Mouse (Mus musculus): ENCODE results near the gene Krtap29-1. TPM values are rescaled to one million over a fixed set of nuclear protein-coding genes. Genes with fewer than 3 reads are reported as not detected.

Krtap29-1 gene
- total and polyA plus RNA-seq, 3 experiments: not detected

DNA sequence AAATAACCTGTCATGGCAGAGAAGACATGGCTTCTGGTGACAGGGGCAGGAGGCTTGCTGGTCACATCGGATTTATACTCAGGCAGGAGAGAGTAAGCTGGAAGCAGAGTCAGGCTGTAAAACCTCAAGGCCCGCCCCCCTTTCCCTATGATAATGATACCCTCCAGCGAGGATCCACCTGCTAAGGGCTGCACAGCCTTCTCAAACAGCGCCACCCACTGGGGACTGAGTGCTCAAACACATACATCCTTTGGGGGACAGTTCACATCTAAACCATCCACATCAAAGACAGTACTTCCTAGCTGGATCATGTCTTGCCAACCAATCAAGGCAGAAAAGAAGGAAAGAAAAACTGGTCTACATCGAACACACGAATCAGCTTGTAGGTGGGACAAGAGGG is 14.6 kb downstream of the Krtap29-1 start:
- Histone ChIP-seq H3K79me2 (ENCODE audit: control insufficient read depth, insufficient read depth, low read length, poor library complexity) (no peaks in the 10 kb centered on the region), H3K9me3 (replicated peaks; ENCODE audit: insufficient read depth, low read length) (no peaks in the 10 kb centered on the region; the same call in 1 of the 2 replicates), H3K27me3 (ENCODE audit: control insufficient read depth in 1 of 2, insufficient read depth in 2 of 2, low read length in 2 of 2) (no peaks in the 10 kb centered on the region), H3K4me3 (ENCODE audit: control insufficient read depth in 1 of 2, insufficient read depth in 1 of 2, low read depth in 2 of 2, low read length in 2 of 2) (no peak overlapping the region), H3K9ac (ENCODE audit: control insufficient read depth, low read depth, low read length, poor library complexity, severe bottlenecking) (no peak overlapping the region), H3K4me1 (ENCODE audit: control insufficient read depth in 1 of 2, insufficient read depth in 2 of 2, low read length in 2 of 2) (no peaks in the 10 kb centered on the region), H3K36me3 (ENCODE audit: control insufficient read depth in 1 of 2, insufficient read depth in 2 of 2, low read length in 2 of 2) (no peaks in the 10 kb centered on the region), H3K27ac (ENCODE audit: control insufficient read depth, low read depth, low read length) (no peak overlapping the region)
- DNase-seq (ENCODE audit: low read depth, low spot score): no peak
- TF ChIP-seq GABPA (IDR thresholded peaks at IDR 0.05; ENCODE audit: low read depth, low read length) (no peak), CTCF (IDR thresholded peaks at IDR 0.05 in 2 of 3, conservative IDR thresholded peaks at IDR 0.05 in 1 of 3; ENCODE audit: control insufficient read depth in 1 of 3, insufficient read depth in 1 of 3, low read depth in 2 of 3, low read length in 3 of 3, poor library complexity in 1 of 3, severe bottlenecking in 1 of 3) (0 out of 6 replicates have a peak, but pooled peaks of 1 of the 3 experiments have one; percentile 10), RCOR1 (IDR thresholded peaks at IDR 0.05; ENCODE audit: low read depth, low read length) (no peak)

DNA sequence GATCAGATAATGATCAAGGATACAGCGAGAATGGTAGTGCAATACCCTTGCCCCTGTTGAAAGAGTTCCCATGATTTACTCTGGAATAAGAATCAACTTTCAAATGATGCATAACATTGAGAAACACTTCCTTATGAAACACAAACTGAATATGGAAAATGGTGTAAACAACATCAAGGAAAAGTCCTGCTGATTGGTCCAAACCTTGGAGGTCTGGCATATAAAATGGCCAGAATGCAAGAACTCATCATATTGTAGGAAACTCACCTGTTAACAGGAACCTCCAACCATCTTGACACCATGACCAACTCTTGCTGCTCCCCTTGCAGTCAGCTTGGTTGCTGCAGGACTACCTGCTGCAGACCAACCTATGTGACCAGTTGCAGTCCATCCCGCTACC is 30.7 kb downstream of the Krtap29-1 start, which contains the start of gene Krtap9-5:
Krtap9-5 (plus strand) TSS at position 301 of the 400 bp plus-strand sequence.
- no peaks in the 10 kb centered on the region for H3K9me3 ChIP-seq (replicated peaks; ENCODE audit: insufficient read depth, low read length)
- no peak within 1 kb of the TSS for H3K4me3 ChIP-seq (ENCODE audit: control insufficient read depth in 1 of 2, insufficient read depth in 1 of 2, low read depth in 2 of 2, low read length in 2 of 2)
- no peaks in the 10 kb centered on the region for H3K4me1 ChIP-seq (ENCODE audit: control insufficient read depth in 1 of 2, insufficient read depth in 2 of 2, low read length in 2 of 2)
- no peak within 1 kb of the TSS for H3K9ac ChIP-seq (ENCODE audit: control insufficient read depth, low read depth, low read length, poor library complexity, severe bottlenecking)
- no peaks in the 10 kb centered on the region for H3K79me2 ChIP-seq (ENCODE audit: control insufficient read depth, insufficient read depth, low read length, poor library complexity)
- no peaks in the 10 kb centered on the region for H3K27me3 ChIP-seq (ENCODE audit: control insufficient read depth in 1 of 2, insufficient read depth in 2 of 2, low read length in 2 of 2)
- no peak within 1 kb of the TSS for H3K27ac ChIP-seq (ENCODE audit: control insufficient read depth, low read depth, low read length)
- no peak for DNase-seq (ENCODE audit: low read depth, low spot score)
- TF ChIP-seq NRF1 (IDR thresholded peaks at IDR 0.05; ENCODE audit: insufficient read depth, low read depth, low read length, poor library complexity, severe bottlenecking) (no peak), KAT2A (conservative IDR thresholded peaks at IDR 0.05; ENCODE audit: low read depth, low read length) (no peak), HCFC1 (IDR thresholded peaks at IDR 0.05; ENCODE audit: low read depth, low read length) (no peak), JUND (IDR thresholded peaks at IDR 0.05; ENCODE audit: low read depth, low read length) (no peak), POLR2AphosphoS5 (IDR thresholded peaks at IDR 0.05; ENCODE audit: borderline replicate concordance, low read depth, low read length) (no peak), USF1 (IDR thresholded peaks at IDR 0.05; ENCODE audit: low read depth, low read length) (no peak), TCF12 (IDR thresholded peaks at IDR 0.05; ENCODE audit: low read depth, low read length) (no peak), NELFE (IDR thresholded peaks at IDR 0.05; ENCODE audit: low read depth, low read length) (no peak), ELF1 (IDR thresholded peaks at IDR 0.05; ENCODE audit: low read depth, low read length) (no peak), ZMIZ1 (IDR thresholded peaks at IDR 0.05; ENCODE audit: low read depth, low read length) (no peak), UBTF (IDR thresholded peaks at IDR 0.05; ENCODE audit: borderline replicate concordance, insufficient read depth, low read depth, low read length) (no peak), USF2 (IDR thresholded peaks at IDR 0.05; ENCODE audit: borderline replicate concordance in 1 of 2, insufficient read depth in 1 of 2, low read depth in 1 of 2, low read length in 2 of 2) (no peak), CTCF (IDR thresholded peaks at IDR 0.05 in 2 of 3, conservative IDR thresholded peaks at IDR 0.05 in 1 of 3; ENCODE audit: control insufficient read depth in 1 of 3, insufficient read depth in 1 of 3, low read depth in 2 of 3, low read length in 3 of 3, poor library complexity in 1 of 3, severe bottlenecking in 1 of 3) (no peak), E2F4 (IDR thresholded peaks at IDR 0.05; ENCODE audit: borderline replicate concordance, low read depth, low read length) (no peak)
- no peaks in the 10 kb centered on the region for H3K36me3 ChIP-seq (ENCODE audit: control insufficient read depth in 1 of 2, insufficient read depth in 2 of 2, low read length in 2 of 2)
